Mouse (Mus musculus): ENCODE data around the gene Ampd1.

The Ampd1 gene

DNA sequence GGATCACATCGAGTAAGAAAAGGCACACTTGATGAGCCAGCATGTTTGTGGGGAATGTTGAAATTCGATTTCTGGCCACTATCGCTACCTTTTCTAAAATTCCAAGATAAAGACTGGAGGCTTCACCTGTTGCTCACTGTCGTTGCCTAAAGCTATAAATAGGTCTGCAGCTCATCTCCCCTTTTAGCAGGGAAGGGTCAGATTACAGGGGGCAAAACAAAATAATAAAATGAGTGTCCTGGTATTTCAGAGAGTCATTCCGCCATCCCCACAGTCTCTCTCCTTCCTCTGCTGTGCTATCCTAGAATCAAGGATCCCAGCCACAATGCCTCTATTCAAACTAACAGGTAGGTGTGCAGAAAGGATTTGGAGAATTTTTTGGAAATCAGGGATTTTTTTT is at the start of gene Ampd1:
Ampd1 (plus strand) TSS at position 244 of the 400 bp plus-strand sequence.
- DNase-seq (ENCODE audit: low read depth, low spot score): no peak

DNA sequence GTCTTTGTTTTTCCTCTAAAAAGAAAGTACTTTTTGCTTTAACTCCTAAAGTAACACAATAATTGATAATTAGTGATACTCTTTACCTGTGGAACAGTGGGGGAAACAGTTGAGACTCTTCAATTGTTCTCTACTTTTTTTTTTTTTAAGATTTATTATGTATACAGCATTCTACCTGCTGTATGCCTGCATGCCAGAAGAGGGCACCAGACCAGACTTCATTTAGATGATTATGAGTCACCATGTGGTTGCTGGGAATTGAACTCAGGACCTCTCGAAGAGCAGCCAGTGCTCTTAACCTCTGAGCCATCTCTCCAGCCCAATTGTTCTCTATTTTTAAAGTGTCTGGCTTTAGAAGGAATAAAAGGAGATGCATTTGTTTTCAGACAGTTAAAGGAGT is 47.6 kb upstream of the Ampd1 start:
- DNase-seq (ENCODE audit: low read depth, low spot score): no peak

DNA sequence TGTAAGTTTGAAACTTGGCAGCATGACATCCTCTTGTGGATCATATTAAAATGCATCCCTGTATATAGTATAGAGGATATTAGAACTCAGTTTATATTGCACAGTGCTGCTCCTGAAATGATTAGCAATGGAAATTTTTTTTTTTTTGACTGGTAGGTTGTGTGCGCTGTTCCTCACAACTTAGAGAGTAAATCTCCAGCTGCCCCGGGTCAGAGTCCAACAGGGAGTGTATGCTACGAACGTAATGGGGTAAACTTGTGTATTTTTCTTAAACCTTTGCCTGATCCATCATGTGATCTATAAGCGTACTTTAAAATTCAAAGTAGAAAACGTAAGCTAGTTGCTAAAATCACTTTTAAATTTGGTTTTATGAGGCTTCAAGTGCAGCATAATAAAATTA is 33.5 kb upstream of the Ampd1 start:
- no peak for DNase-seq (ENCODE audit: low read depth, low spot score)

DNA sequence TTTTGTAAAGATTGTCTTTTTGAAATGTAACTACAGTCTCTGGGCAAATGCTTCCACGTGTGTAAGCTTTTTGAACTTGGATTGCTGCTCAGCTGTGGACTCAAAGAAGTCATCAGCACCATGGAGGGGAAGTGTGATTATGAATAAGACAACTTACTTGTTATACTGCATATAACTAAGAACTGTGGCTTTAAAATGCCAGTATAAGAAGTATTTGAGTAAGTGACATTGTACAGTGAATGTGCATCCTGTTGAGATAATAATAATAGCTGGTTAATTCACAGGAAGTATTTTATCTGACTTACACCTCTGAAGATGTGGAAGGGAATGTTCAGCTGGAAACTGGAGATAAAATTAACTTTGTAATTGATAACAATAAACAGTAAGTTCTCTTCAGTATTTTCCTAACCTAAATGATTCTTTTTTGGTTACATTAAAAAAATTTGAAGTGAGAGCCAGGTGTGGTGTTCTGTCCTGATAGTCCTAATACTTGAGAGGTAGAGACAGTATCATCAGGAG is 32.9 kb upstream of the Ampd1 start:
- DNase-seq (ENCODE audit: low read depth, low spot score): no peak

DNA sequence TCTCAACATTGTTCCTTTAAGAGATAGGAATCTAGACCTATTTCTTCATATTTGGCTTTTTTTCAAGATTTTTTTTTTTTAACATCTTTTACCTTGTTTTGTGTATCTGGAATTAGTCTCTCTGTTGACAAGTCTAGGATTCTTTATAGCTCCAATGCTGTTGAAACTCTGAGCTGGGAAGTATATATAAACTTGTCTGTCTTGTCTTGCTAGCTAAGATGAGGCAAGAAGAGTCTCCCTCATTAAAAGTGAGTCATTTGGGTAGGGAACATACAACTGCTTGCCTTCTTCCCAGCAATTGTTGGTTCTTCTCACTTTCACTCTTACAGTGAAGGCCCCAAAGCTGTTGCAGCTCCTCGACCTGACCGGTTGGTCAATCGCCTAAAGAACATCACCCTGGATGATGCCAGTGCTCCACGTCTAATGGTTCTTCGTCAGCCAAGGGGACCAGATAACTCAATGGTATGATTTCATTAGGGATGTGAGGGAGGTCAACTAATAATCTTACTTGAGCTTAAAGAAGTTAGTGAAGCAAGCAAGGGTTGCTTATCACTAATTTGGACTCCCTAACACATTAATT is 17.7 kb upstream of the Ampd1 start:
- DNase-seq (ENCODE audit: low read depth, low spot score): no peak

DNA sequence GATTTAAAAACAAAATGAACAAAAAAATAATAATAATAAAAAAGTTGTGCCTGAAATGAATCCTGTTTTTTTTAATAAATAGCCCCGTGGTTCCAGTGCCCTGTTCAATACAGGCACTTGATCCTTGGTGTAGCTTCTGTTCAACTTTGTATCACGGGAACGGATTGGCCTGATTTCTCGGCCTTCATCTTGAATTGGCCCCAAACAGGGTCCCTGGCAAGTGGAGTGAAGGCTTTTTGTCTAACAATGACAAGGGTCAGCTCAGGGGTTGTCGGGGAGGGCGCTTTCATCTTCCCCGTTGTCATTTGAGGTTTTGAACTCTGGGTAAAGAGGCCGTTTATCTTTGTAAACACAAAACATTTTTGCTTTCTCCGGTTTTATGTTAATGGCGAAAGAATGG is 16.1 kb upstream of the Ampd1 start:
- DNase-seq (ENCODE audit: low read depth, low spot score): no peak

DNA sequence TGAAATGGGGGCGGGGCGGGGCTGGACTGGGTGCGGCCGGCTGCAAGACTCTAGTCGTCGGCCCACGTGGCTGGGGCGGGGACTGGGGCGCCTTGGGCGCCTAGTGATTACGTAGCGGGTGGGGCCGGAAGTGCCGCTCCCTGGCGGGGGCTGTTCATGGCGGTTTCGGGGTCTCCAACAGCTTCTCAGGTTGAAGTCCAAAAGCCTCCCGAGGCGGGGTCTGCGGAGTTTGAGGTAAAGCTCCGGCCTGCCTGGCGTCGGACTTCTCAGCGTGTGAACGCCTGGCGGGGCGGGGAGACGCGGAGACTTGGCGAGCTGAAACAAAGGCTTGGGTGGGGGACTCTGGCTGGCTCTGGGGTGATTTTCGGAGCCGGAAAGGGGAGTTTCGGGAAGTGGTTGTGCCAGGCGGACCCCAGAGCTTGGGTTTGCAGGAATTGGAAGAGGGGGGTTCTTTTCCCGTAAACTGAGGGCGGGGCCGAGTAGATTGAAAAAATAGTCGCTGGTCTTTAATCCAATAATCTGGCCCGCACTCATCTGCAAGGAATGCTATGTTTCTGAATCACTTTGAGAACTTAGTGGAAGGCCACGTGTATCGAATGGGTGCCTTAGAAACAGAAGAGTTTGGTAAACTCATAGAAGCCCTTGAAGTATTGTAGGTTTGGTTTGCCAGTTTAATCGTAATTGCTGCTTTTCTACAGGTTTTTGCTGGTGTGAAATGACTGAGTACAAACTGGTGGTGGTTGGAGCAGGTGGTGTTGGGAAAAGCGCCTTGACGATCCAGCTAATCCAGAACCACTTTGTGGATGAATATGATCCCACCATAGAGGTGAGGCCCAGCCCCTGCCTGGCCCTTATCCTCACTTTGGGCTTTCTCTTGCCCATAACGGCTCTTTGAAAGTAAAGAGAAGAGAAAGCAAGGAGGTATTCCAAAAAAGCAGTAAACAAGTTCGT is 15.3 kb upstream of the Ampd1 start, which contains the start of gene Nras:
Nras (plus strand) TSS at position 79 of the 951 bp plus-strand sequence.
- DNase-seq (ENCODE audit: low read depth, low spot score): peak; percentile 90

DNA sequence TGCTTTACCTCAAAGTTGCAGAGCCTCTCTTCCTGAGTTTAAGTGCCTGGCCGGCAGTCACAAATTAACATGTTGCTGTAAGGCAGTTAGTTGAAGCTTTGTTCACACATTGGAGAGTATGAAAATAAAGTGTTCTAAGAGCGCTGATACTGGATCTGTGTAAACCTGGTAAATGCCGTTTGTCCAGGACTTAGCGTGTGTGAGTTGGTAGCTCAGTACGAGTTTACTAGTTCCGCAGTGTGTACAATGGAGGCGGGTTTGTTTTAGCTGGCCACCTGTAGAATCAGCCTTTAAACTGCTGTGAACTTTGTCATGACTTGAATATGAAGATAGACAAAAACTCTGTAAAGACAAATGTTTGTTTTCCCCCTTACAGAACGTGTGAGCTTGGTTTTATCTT is 6.9 kb upstream of the Ampd1 start:
- DNase-seq (ENCODE audit: low read depth, low spot score): no peak

DNA sequence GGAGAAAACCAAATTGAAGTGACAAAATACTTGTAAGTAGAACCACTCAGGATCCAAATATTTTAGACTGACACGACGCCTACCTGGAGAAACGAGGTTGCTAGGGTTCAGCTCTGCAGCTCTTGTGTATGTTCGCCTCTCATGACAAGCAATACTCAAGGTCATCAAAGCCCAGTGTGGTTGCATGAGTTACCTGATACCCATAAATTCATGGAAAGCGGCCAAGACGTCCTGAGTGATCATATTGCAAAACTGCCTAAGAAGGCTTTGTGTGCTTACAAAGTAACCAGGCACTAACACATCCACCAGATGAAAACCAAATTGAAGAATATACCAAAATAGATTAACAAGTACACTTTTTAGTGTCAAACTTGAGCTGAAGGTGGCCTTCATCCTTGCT is 4.8 kb upstream of the Ampd1 start:
- no peak for DNase-seq (ENCODE audit: low read depth, low spot score)

DNA sequence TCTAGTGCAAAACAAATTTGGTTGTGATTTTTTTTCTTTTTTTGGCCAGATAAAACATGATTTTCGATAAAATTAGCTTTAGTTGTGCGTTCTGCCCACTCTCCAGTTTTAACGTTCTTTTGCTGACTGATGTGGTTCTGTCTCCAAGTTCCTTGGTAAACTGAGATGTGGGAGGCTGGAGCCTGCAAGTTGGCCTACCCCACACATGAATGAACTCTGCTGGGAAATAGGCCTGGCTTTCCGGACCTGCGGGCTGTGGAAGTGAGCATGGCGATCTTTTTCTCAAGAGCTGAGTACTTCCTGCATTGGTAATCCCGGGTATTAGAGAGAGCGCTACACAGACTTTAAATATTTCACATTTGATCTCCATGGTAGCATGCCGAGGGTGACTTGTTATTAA is 2.1 kb downstream of the Ampd1 start:
- no peak for DNase-seq (ENCODE audit: low read depth, low spot score)

DNA sequence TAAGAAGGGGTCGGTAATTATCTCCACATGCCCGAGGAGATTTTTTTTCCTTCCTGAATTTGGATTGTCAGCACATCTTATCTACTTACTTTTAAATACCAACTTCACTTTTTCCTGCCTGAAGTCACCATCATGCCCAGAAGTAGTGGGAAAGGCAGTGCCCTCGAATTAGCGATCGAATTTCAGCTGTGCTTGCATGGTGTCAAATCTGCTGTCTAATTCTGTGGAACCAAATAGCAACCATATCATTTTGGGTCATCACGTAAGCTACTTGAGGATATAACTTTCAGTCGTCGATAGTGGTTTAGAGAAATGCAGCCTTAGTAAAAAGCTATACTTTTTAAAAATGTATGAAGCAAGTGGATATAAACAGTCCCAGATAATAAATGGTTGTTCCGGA is 2.7 kb downstream of the Ampd1 start:
- DNase-seq (ENCODE audit: low read depth, low spot score): no peak

DNA sequence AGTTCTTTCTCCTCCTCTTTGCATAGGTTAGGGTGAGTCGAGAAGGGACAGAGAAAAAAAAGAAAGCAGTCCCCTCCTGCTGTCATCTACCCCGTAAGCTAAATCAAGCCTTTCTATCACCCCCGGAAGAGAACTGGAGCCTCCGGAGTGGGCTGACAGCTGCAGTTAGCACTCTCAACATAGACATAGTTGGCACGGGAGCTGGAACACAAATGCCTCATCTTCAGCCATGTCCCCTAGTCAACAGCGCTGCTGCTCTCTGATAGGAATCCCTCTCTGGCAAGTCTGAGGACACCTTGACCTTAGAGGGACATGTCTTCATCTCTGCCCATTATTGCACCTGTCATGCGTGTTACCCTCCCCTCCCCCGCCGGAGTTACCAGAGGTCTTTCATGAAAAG is 5.5 kb downstream of the Ampd1 start:
- no peak for DNase-seq (ENCODE audit: low read depth, low spot score)

DNA sequence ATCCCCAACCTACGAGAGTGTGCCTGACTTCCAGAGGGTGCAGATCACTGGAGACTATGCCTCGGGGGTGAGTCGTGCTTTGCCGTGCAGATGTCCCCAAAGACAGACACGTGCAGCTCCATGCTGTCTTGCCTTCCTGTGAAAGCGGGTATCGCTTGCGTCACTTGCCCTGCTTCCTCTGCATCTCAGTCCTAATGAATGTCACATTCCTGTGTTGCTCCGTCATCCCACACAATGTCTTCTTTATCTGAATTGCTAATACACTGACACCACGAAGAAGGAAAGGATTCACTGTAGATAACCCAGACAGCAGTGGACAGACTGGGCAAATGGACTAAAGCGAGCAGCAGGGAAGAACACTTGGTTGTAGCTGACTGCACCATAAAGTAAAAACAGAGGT is 7.2 kb downstream of the Ampd1 start:
- DNase-seq (ENCODE audit: low read depth, low spot score): no peak

DNA sequence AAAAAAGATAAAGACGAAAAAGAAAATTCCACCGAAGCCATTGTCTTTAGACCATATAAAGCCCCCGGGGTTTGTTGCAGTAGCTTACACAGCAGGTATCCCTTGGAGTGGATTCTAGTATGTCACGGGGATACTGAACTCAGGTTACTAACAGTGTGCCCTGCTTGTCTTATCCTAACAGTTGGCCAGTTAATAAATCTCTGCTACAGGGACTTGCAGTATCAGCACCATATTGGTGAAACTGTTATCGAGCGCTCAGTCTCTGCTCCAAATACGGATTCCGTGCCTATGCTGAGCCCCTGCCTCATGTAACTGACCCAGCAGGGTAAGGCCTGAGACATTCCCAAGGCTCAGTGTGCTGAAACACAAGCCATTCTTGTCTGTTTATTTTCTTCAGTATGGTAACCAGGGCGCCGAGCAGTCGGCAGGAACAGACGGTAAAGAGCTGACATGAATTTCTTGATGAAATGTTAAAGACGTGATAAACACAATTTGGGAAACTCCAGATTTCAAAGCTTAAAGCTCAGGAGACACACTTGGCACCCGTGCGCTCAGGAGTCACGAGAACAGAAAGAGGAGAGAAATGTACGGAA is 8.1 kb downstream of the Ampd1 start:
- no peak for DNase-seq (ENCODE audit: low read depth, low spot score)

DNA sequence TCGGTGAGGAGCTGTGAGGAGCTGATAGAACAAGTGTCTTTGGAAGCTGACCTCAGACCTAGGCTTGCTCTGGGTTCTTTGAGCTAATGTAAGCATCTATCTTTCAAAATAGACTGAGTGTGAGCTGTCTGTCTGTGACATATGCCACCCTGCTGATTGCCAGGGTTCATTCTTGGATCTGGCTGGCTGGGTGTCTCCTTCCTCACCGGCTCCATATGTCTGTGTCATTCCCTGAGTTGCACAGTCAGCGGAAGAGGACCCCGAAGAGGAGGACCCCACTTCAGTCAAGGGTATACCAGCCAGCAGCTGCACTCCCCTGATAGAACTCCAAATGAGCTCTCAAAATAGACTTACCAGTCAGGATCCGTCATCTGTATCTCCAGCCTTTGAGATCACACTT is 8.9 kb downstream of the Ampd1 start:
- no peak for DNase-seq (ENCODE audit: low read depth, low spot score)

DNA sequence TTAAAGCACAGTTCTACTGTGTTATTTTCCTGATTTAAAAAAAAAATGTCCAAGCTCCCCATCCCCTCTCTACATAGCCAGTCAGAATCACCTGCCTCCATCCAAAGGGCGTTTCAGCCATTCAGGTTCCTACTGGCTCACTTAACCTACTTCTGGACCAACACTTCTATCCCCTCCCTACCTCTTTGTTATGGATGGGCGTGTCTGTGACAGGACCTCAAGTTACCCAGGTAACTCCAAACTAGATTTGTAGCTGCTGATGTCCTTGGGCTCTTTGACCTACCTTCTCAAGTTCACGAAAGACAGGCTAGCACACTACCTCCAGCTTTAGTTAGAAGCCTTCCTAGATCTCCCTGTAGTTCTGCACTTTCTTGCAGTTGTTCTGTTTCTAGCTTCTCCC is 12.2 kb downstream of the Ampd1 start:
- no peak for DNase-seq (ENCODE audit: low read depth, low spot score)

DNA sequence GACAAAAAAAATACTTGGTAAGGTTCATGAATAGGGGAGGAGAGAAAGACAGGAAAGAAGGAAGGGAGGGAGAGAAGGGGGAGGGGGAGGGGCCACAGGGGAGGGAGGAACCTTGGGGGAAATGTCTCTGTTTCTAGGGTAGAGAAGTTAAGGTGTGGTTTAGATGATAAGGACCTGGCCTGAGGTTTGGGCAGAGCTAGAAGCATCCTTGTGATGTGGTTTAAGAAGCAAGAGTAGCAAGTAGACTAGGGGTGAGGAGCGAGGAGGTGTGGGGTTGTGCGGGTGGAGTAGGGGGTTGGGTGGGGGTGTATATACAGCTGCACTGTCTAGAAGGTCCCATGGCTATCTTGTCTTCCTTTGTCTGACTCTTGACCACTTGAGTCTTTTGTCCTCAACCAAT is 17.9 kb downstream of the Ampd1 start:
- no peak for DNase-seq (ENCODE audit: low read depth, low spot score)

DNA sequence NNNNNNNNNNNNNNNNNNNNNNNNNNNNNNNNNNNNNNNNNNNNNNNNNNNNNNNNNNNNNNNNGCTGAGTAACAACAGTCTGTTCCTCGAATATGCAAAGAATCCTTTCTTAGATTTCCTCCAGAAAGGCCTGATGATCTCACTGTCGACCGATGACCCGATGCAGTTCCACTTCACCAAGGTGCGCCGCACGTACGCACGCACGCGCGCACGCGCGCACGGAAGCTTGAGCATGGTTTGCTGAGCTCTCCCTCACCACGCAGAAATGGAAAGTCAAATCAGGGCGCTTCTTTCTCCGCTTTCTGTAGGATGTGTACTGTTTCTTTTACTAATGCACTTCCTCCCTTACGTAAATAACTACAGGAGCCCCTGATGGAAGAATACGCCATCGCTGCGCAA is 24.8 kb downstream of the Ampd1 start:
- no peak for DNase-seq (ENCODE audit: low read depth, low spot score)

DNA sequence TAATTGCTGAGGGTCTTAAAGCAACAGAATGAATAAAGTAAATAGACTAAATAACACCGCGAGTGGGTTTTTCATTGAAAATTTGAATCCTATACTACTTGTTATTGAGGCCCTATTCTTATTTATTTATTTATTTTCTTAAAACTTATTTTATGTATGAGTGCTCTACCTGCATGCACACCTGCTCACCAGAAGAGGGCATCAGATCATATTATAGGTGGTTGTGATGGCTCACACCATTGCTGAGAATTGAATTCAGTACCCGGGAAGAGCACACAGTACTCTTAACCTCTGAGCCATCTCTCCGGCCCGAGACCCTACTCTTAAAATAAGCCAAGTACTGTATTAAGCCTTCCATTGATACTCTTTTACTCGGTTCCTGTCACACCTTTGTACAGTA is 25.9 kb downstream of the Ampd1 start:
- no peak for DNase-seq (ENCODE audit: low read depth, low spot score)

DNA sequence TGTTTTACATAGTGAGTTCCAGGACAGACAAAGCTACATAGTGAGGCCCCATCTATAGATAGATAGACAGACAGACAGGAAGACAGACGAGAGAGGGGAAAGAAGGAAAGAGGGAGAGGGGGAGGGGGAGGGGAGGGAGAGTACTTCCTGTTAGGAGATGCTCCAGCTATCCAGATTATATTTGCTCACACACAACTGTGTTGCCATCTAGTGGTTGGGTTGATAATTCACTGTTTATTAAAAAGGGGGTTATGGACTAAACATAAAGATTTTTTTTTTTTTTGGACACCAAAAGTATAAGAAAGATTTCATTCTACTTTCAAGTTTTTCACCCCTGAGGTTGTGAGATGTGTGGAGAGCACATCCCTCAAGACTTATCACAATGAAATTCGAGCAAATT is 26.9 kb downstream of the Ampd1 start:
- no peak for DNase-seq (ENCODE audit: low read depth, low spot score)

DNA sequence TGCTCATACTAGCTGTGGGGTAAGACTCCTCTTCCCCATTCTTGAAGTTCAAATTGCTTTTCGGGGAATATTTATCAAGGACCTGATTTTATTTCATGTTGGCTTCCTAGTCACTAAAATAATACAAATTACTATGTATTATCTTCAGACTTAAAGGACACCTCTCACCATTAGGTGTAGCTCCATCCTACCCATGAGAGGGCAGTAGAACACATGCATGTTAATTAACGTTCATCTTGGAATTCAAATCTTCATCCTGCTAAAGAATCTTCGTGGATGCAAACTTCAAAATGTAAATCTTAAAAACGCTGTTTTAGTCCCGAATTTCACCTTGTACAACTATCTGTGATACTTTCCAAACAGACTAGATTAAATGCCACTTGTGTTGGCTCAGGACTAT is 27.4 kb downstream of the Ampd1 start:
- DNase-seq (ENCODE audit: low read depth, low spot score): no peak

DNA sequence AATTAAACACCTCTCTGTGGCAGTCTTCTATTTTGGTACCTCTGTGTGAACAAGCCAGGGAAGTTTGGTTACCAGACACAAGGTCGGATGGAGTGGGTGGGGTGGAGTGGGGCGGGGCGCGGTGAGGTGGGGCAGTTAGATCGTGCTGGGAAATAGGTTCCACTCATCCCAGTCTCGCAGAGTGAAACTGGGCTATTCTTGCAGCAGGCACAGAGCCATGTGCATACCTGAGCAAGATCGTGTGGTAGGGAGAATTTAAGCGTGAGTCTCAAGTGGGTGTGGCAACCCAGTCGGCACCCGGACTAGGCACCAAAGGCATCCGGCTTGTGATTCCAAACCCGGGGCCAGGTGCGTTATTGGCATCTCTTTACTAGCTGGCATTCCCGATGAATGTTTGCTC is 28.1 kb downstream of the Ampd1 start:
- no peak for DNase-seq (ENCODE audit: low read depth, low spot score)
